ENCODE assay signal across 8 mouse cellular contexts in the genomic region with DNA sequence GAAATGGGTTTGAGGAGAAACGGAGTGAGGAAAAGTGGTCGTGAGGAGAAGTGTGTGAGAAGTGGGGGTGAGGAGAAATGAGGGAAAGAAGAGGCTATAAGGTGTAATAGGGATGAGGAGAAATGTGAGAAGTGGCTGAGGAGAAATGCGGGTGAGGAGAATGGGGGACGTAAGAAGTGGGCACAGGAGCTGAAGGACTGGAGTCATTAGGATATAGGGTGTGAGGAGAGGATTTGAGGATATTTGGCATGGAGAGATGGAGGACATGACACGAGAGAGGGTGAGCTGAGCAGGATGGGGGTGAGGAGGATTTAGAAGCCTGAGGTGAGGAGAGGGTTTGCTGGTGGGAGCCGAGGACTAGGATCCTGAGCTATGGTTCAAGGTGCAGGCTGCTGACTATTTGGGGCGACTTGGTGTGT. TPM values are rescaled to one million over a fixed set of nuclear protein-coding genes. Genes with fewer than 3 reads are reported as not detected.
A peak's percentile ranks its signal among the peaks of the same experiment; 100 is the strongest.
DNase-seq lines count a peak whose midpoint lies in the region; ATAC-seq and TF ChIP-seq lines count a peak whose summit lies in the region.

No protein-coding gene starts in this region.

- in situ Hi-C loops in ES-E14 (cut with MboI; ENCODE audit: low sequenced_read_pairs in 2 of 2, unreplicated experiment in 2 of 2): no loop called here

- H3K9ac ChIP-seq in heart, embryonic 11.5 days (ENCODE audit: low read depth, low read length): peak overlapping the region; percentile 69
- H3K9ac ChIP-seq in ES-E14 (ENCODE audit: insufficient read depth, low read depth, low read length, poor library complexity, severe bottlenecking): peak overlapping the region; percentile 46; the same call in 1 of the 2 replicates
- H3K9ac ChIP-seq in midbrain, embryonic 11.5 days (ENCODE audit: low read length): peak overlapping the region; percentile 65

- H3K27ac ChIP-seq in heart, embryonic 11.5 days (ENCODE audit: low read depth, low read length): no peak overlapping the region
- H3K27ac ChIP-seq in ES-E14 (ENCODE audit: insufficient read depth, low read depth, low read length, poor library complexity, severe bottlenecking): no peak overlapping the region
- peak overlapping the region; percentile 82 for H3K27ac ChIP-seq in hindbrain, embryonic 10.5 days
- no peak overlapping the region for H3K27ac ChIP-seq in midbrain, embryonic 11.5 days (ENCODE audit: low read depth, low read length)

- peaks cover 3% of the 10 kb centered on the region; the same call in 1 of the 2 replicates for H3K4me1 ChIP-seq in heart, embryonic 11.5 days (ENCODE audit: control insufficient read depth, insufficient read depth, low read length)
- no peaks in the 10 kb centered on the region for H3K4me1 ChIP-seq in ES-E14 (ENCODE audit: control insufficient read depth in 2 of 2, insufficient read depth in 2 of 2, low read length in 2 of 2, poor library complexity in 1 of 2)
- peaks cover 7% of the 10 kb centered on the region; the same call in 1 of the 2 replicates for H3K4me1 ChIP-seq in hindbrain, embryonic 10.5 days (replicated peaks)
- H3K4me1 ChIP-seq in midbrain, embryonic 11.5 days (ENCODE audit: control insufficient read depth, insufficient read depth, low read length): no peaks in the 10 kb centered on the region

- DNase-seq in heart, adult 18-20 months: no peak
- no peak for DNase-seq in ES-E14 (ENCODE audit: low read depth, low spot score)
- DNase-seq in hindbrain, embryonic 10.5 days (ENCODE audit: low spot score): no peak
- DNase-seq in midbrain, embryonic 11.5 days (ENCODE audit: low spot score, missing footprints): no peak
- DNase-seq in spleen, adult 12 weeks (ENCODE audit: low spot score): no peak
- no peak for DNase-seq in ovary, postnatal 10 days (ENCODE audit: low spot score)
- no peak for DNase-seq in layer of hippocampus, postnatal 36 days

- no peak for ATAC-seq in heart, embryonic 11.5 days (replicated peaks; ENCODE audit: insufficient number of reproducible peaks, low FRiP score, low TSS enrichment)
- ATAC-seq in midbrain, embryonic 11.5 days (ENCODE audit: low FRiP score): peak; percentile 62

- no peaks in the 10 kb centered on the region for H3K36me3 ChIP-seq in heart, embryonic 11.5 days (ENCODE audit: control insufficient read depth, insufficient read depth, low read length)
- no peaks in the 10 kb centered on the region for H3K36me3 ChIP-seq in ES-E14 (ENCODE audit: control insufficient read depth, insufficient read depth, low read length, poor library complexity, severe bottlenecking)
- no peaks in the 10 kb centered on the region for H3K36me3 ChIP-seq in hindbrain, embryonic 10.5 days
- no peaks in the 10 kb centered on the region for H3K36me3 ChIP-seq in midbrain, embryonic 11.5 days (ENCODE audit: control insufficient read depth, insufficient read depth, low read length)

- H3K4me3 ChIP-seq in heart, embryonic 11.5 days (ENCODE audit: low read depth, low read length): peak overlapping the region; percentile 56
- peak overlapping the region; percentile 57 to 58 for H3K4me3 ChIP-seq in ES-E14 (ENCODE audit: insufficient read depth in 1 of 2, low read depth in 1 of 2, low read length in 2 of 2, poor library complexity in 1 of 2, severe bottlenecking in 1 of 2)
- peak overlapping the region; percentile 66 for H3K4me3 ChIP-seq in hindbrain, embryonic 10.5 days
- peak overlapping the region; percentile 48 for H3K4me3 ChIP-seq in midbrain, embryonic 11.5 days (ENCODE audit: low read depth, low read length)

- H3K27me3 ChIP-seq in heart, embryonic 11.5 days (ENCODE audit: control insufficient read depth, insufficient read depth, low read length): no peaks in the 10 kb centered on the region
- H3K27me3 ChIP-seq in hindbrain, embryonic 10.5 days (ENCODE audit: insufficient read depth, poor library complexity, severe bottlenecking): peaks cover 25% of the 10 kb centered on the region
- H3K27me3 ChIP-seq in midbrain, embryonic 11.5 days (ENCODE audit: control insufficient read depth, insufficient read depth, low read length): peaks cover 3% of the 10 kb centered on the region; the same call in 1 of the 2 replicates

- H3K4me2 ChIP-seq in heart, embryonic 11.5 days: peak overlapping the region; percentile 87
- H3K4me2 ChIP-seq in midbrain, embryonic 11.5 days: peak overlapping the region; percentile 87

- WGBS in heart, embryonic 11.5 days (ENCODE audit: insufficient replicate concordance): 34% methylated on average over 7 of the region's 7 CpGs
- WGBS in hindbrain, embryonic 10.5 days: 42% methylated on average over 7 of the region's 7 CpGs
- WGBS in midbrain, embryonic 11.5 days: 37% methylated on average over 7 of the region's 7 CpGs

- H3K9me3 ChIP-seq in heart, embryonic 11.5 days (replicated peaks; ENCODE audit: control insufficient read depth, low read length): no peaks in the 10 kb centered on the region
- no peaks in the 10 kb centered on the region for H3K9me3 ChIP-seq in ES-E14 (ENCODE audit: control insufficient read depth, insufficient read depth, low read depth, low read length)
- H3K9me3 ChIP-seq in hindbrain, embryonic 10.5 days: no peaks in the 10 kb centered on the region
- no peaks in the 10 kb centered on the region for H3K9me3 ChIP-seq in midbrain, embryonic 11.5 days (ENCODE audit: control insufficient read depth, low read length)

TF ChIP-seq in ES-E14, 5 proteins besides CTCF, POLR2A, EP300 and RAD21:
- TF ChIP-seq ZNF384 (IDR thresholded peaks at IDR 0.05; ENCODE audit: low read depth, low read length): no peak
- no peak for TF ChIP-seq MAFK (IDR thresholded peaks at IDR 0.05; ENCODE audit: insufficient read depth, low read depth, low read length)
- TF ChIP-seq ZC3H11A (IDR thresholded peaks at IDR 0.05; ENCODE audit: borderline replicate concordance, low read depth, low read length): no peak
- no peak for TF ChIP-seq HCFC1 (IDR thresholded peaks at IDR 0.05; ENCODE audit: borderline replicate concordance, insufficient read depth, low read length)
- TF ChIP-seq CHD2 (IDR thresholded peaks at IDR 0.05; ENCODE audit: low read depth, low read length): no peak

RNA-seq across cellular contexts. Expression of a gene that starts 0.5 kb away (rescaled TPM):
- polyA plus RNA-seq in heart, embryonic 11.5 days (2014; fragmentation: Nextera tagmentation; extraction: Ambion mirVana): 57.9 and 60.7 TPM in 2 replicates
- total RNA-seq in heart, adult 18-20 months (2021): 100 to 1,000 TPM; 166 to 180 TPM
- 2.0 TPM in 2 replicates for total RNA-seq in ES-E14 (2012; rRNA removed)
- polyA plus RNA-seq in hindbrain, embryonic 10.5 days (2016; fragmentation: Nextera tagmentation; extraction: Ambion mirVana): 33.2 and 40.0 TPM in 2 replicates
- polyA plus RNA-seq in midbrain, embryonic 11.5 days (2014; fragmentation: Nextera tagmentation; extraction: Ambion mirVana): 29.2 and 31.7 TPM in 2 replicates
- total RNA-seq in layer of hippocampus, postnatal 36 days (2021): 1 to 10 TPM in 1 of 2 experiments, under 1 TPM in 1; 0.75 to 1.4 TPM

RNA-seq across cellular contexts. Expression of a gene that starts 0.6 kb away (rescaled TPM):
- not detected in 2 replicates for polyA plus RNA-seq in heart, embryonic 11.5 days (2014; fragmentation: Nextera tagmentation; extraction: Ambion mirVana)
- not detected for total RNA-seq in heart, adult 18-20 months (2021)
- total RNA-seq in ES-E14 (2012; rRNA removed): not detected in 2 replicates
- not detected in 2 replicates for polyA plus RNA-seq in hindbrain, embryonic 10.5 days (2016; fragmentation: Nextera tagmentation; extraction: Ambion mirVana)
- not detected in 2 replicates for polyA plus RNA-seq in midbrain, embryonic 11.5 days (2014; fragmentation: Nextera tagmentation; extraction: Ambion mirVana)
- not detected for total RNA-seq in layer of hippocampus, postnatal 36 days (2021)

RNA-seq across cellular contexts. Expression of a gene that starts 55.5 kb away (rescaled TPM):
- polyA plus RNA-seq in heart, embryonic 11.5 days (2014; fragmentation: Nextera tagmentation; extraction: Ambion mirVana): 99.5 and 124 TPM in 2 replicates
- 100 to 1,000 TPM; 229 to 255 TPM for total RNA-seq in heart, adult 18-20 months (2021)
- total RNA-seq in ES-E14 (2012; rRNA removed): 88.2 and 89.2 TPM in 2 replicates
- 43.2 and 52.0 TPM in 2 replicates for polyA plus RNA-seq in hindbrain, embryonic 10.5 days (2016; fragmentation: Nextera tagmentation; extraction: Ambion mirVana)
- 49.9 and 51.9 TPM in 2 replicates for polyA plus RNA-seq in midbrain, embryonic 11.5 days (2014; fragmentation: Nextera tagmentation; extraction: Ambion mirVana)
- total RNA-seq in layer of hippocampus, postnatal 36 days (2021): 10 to 100 TPM; 47.8 to 58.4 TPM

Comparison
In these comparisons a context has a peak if more than half of its experiments do, and no peak if none do; other contexts are left out.
1. RNA of a gene that starts 0.5 kb away (total RNA-seq): 166 to 180 TPM in heart, adult 18-20 months; 2.0 TPM in ES-E14 and 0.75 to 1.4 TPM in layer of hippocampus, postnatal 36 days; every median in the first group is over 10 times any median in the second.
2. Peak in every context shown above with its lines, with median percentiles within 50 percentile points of each other: H3K4me3 ChIP-seq and H3K9ac ChIP-seq.